Mouse (Mus musculus) layer of hippocampus, adult 6 months (tissue): Measurements from ENCODE around the gene Osbpl10. TPM values are rescaled to one million over a fixed set of nuclear protein-coding genes. Genes with fewer than 3 reads are reported as not detected.

Source experiments
- long read RNA-seq, 2 experiments: library from polyadenylated mRNA; unstranded; transcript quantifications; one replicate each; pipeline ENCODE4 v2.0.0; 2019 to 2020
- polyA plus RNA-seq: library from polyadenylated mRNA; unstranded; fragments of <200 nt; fragmentation: Nextera tagmentation; gene quantifications from 2 replicates; pipeline ENCODE4 v1.2.3, GENCODE M21; 2021

The Osbpl10 gene
- 1.8 and 2.7 TPM in 2 replicates for polyA plus RNA-seq
- long read RNA-seq, experiment 1, partial matches to known transcripts: 1 of 4 reads
- long read RNA-seq, experiment 1, other reads (novel, unspliced or antisense): 3 of 4 reads
- long read RNA-seq, experiment 2, transcript Osbpl10-207 (12 exons, 2,477 nt): major isoform, 5 of 15 reads
- long read RNA-seq, experiment 2, partial matches to known transcripts: 6 of 15 reads
- long read RNA-seq, experiment 2, other reads (novel, unspliced or antisense): 4 of 15 reads

GRCm38 (mm10) chr9:114978281-114979111, at the start of gene Osbpl10:
Gene Osbpl10, plus strand, starts transcription at chr9:114978569.

GRCm38 (mm10) chr9:114933723-114934171, 44.6 kb upstream of the Osbpl10 start, which contains the start of gene Gpd1l:
Gene Gpd1l, minus strand, starts transcription at chr9:114933987.

GRCm38 (mm10) chr9:114982689-114983360, 4.5 kb downstream of the Osbpl10 start, which contains the start of gene Rps27rt:
Gene Rps27rt, minus strand, starts transcription at chr9:114982739.

Other genes starting within 250 kb of the Osbpl10 start
- gene Cmtm6, start 247.5 kb upstream of the Osbpl10 start, polyA plus RNA-seq: 19.8 and 20.5 TPM in 2 replicates
- 10.4 and 10.5 TPM in 2 replicates for gene Cmtm7, start 196.7 kb upstream of the Osbpl10 start, polyA plus RNA-seq
- 6.0 and 7.6 TPM in 2 replicates for gene Cmtm8, start 134.4 kb upstream of the Osbpl10 start, polyA plus RNA-seq
- gene Gpd1l, start 44.6 kb upstream of the Osbpl10 start, polyA plus RNA-seq: 8.6 and 10.0 TPM in 2 replicates
- 77.1 and 85.2 TPM in 2 replicates for gene Rps27rt, start 4.2 kb downstream of the Osbpl10 start, polyA plus RNA-seq